Mouse (Mus musculus) olfactory bulb, adult 2 months (tissue): ENCODE measurements around the gene Adgrd1. TPM values are rescaled to one million over a fixed set of nuclear protein-coding genes. Genes with fewer than 3 reads are reported as not detected.

Experiments
- H3K27ac ChIP-seq: fragments of 200-500 bp; 2 replicates; pipeline ENCODE4 v1.5.1; 2012; ENCODE audit warnings: low read depth, low read length; ENCODE audit not compliant: insufficient read depth
- H3K4me1 ChIP-seq: fragments of 200-500 bp; 2 replicates; pipeline ENCODE4 v1.6.1; 2012; ENCODE audit warnings: low read length; ENCODE audit not compliant: control insufficient read depth, insufficient read depth
- H3K4me3 ChIP-seq: fragments of 200-500 bp; 2 replicates; pipeline ENCODE4 v1.5.1; 2012; ENCODE audit warnings: mild to moderate bottlenecking, low read depth, low read length, moderate library complexity; ENCODE audit not compliant: insufficient read depth
- CTCF ChIP-seq: fragments of 200-500 bp; IDR thresholded peaks from 2 replicates; pipeline ENCODE4 v1.5.1; 2012; ENCODE audit warnings: low read depth, mild to moderate bottlenecking, low read length, moderate library complexity; ENCODE audit not compliant: insufficient read depth
- POLR2A ChIP-seq: fragments of 200-500 bp; IDR thresholded peaks from 2 replicates; pipeline ENCODE4 v1.6.1; 2012; ENCODE audit warnings: mild to moderate bottlenecking, low read depth, low read length, moderate library complexity; ENCODE audit not compliant: insufficient read depth
- WGBS: fragments of 180-500 bp; shearing (Covaris S2); methylation state at CpG from one replicate; pipeline ENCODE4 v1.1.7; 2018; 5-methylcytosine and 5-hydroxymethylcytosine counted together
- polyA plus RNA-seq: library from polyadenylated mRNA; stranded (reverse); fragments of >200 nt; gene quantifications from 2 replicates; pipeline ENCODE4 v1.2.4, GENCODE M21; 2012; ENCODE audit warnings: low replicate concordance; ENCODE audit not compliant: missing spikeins, insufficient read depth, insufficient read length

Gene Adgrd1
- polyA plus RNA-seq, 1 experiment: not detected

DNA sequence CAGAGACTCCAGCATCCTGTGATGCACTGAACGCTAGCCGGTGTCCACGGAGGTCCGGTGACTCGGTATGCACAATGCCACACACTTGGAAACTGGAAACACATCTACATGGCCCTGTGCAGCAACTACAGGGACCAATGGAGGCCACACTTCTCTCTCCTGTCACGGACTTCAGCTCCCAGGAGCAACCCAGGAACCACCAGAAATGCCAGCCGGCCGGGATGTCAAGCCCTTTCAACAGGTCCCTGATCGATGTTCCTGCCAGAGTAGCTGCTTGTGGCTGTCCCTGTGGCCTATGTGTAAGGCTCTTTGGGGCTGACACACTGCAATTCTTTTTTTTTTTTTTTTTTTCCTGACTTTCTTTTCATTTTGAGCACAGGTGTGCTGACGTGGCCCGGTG lies 32.4 kb upstream of the Adgrd1 start:
- TF ChIP-seq CTCF: no peak
- TF ChIP-seq POLR2A: no peak
- Histone ChIP-seq H3K4me1 (peaks cover 13% of the 10 kb centered on the region), H3K27ac (no peak overlapping the region), H3K4me3 (no peak overlapping the region)
- WGBS: 91% methylated on average over 11 of the region's 11 CpGs

DNA sequence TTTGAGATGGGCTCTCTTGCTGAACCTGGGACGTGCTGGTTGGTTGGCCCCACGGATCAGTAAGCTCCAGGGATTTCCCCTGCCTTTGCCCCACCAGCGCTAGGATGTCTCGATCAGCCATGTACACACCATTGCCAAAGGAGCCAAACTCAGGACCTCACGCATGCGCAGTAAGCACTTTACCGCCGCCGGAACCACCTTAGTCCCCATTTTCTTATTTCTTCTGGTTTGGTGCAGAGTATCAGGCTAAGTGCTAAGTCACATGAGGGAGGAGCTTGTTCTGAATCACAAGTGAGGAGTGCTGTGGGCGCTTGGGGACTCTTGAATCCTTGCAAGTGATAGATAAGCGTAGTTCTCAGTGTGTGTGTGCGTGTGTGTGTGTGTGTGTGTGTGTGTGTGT lies 31.2 kb upstream of the Adgrd1 start:
- WGBS: 88% methylated on average over 12 of the region's 12 CpGs
- Histone ChIP-seq H3K27ac (no peak overlapping the region), H3K4me1 (peaks cover 13% of the 10 kb centered on the region), H3K4me3 (no peak overlapping the region)
- no peak for TF ChIP-seq CTCF
- TF ChIP-seq POLR2A: no peak

DNA sequence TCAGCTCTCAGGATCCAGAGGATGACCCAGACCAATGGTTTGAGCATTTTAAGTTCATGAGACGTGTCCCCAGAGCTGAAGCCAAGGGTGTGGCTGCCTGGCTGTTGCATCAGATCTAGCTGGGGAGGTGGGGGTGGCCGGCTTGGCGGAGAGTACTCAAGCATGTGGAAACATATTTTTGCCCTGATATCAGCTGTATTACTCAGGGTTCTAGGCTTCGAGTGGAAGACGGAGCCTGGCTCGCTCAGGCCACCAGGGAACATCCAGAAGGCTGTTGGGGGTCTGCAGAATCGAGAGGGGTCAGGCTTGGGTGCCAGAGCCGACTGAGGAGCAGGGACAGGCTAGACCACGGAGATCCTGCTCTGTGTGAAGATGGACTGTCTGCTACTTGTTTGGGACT lies 30.6 kb upstream of the Adgrd1 start:
- TF ChIP-seq POLR2A (no peak), CTCF (no peak)
- 79% methylated on average over 9 of the region's 9 CpGs for WGBS
- Histone ChIP-seq H3K27ac (no peak overlapping the region), H3K4me3 (no peak overlapping the region), H3K4me1 (peaks cover 13% of the 10 kb centered on the region)

DNA sequence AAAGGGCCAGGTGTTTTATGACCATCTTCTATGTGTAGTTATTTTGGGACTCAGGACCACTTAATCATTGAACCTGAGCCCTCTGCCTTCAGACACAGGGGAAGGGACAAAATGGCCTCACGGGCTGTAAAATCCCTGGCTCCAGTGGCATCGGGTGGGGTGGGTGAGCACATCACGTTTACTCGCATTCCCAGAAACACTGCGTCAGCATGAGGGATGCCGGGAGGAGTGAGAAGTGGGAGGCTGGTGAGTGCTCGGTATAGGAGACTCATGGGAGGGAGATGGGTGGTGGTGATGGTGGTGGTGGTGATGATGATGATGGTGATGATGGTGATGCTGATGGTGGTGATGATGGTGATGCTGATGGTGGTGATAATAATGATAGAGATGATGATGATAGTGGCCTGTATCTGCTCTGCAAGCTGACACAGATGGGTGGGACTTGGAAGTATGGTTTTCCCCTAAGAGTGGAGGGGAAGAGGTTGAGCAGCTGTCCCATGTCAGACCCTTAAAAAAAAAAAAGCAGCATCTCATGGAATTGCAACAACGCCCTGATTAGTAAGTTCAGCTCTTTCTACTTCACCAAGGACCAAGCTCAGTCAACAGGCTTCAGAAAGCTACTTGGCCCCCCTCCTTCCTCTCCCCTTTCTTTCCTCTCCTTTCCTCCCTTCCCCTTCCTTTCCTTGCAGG lies 29.9 kb upstream of the Adgrd1 start:
- no peak overlapping the region for H3K4me3 ChIP-seq
- no peak for TF ChIP-seq POLR2A
- TF ChIP-seq CTCF: no peak
- peaks cover 13% of the 10 kb centered on the region for H3K4me1 ChIP-seq
- H3K27ac ChIP-seq: no peak overlapping the region
- WGBS: 92% methylated on average over 8 of the region's 8 CpGs

DNA sequence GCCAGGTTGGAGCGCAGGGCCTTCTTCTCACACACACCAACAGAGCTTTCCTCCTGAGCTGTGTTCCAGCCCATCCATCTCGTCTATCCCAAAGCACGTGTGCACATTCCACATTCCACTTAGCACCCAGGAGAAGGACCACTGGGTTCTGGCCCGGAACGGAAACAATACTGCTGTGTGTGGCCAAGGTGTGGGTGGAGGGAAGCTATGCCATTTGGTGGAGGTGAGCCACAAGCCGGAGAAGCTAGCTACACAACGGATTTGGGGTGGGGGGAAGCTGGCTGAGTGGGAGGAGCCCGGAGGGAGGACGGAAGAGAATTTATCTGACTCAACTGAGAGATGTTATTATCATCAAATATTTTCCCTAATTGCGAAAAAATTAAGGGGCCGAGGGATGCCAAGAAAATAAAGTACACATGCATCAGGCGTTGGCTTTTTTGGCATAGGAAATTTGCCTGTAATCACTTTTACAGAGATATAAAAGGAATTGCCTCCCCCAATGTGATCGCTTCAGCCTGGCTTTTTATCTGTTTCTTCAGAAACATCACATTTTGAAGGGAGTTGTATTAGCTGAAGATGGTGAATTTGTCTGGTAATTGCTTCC lies 29.2 kb upstream of the Adgrd1 start:
- H3K27ac ChIP-seq: no peak overlapping the region
- H3K4me3 ChIP-seq: no peak overlapping the region
- WGBS: 49% methylated on average over 13 of the region's 13 CpGs
- H3K4me1 ChIP-seq: peaks cover 13% of the 10 kb centered on the region
- TF ChIP-seq POLR2A (no peak), CTCF (no peak)

DNA sequence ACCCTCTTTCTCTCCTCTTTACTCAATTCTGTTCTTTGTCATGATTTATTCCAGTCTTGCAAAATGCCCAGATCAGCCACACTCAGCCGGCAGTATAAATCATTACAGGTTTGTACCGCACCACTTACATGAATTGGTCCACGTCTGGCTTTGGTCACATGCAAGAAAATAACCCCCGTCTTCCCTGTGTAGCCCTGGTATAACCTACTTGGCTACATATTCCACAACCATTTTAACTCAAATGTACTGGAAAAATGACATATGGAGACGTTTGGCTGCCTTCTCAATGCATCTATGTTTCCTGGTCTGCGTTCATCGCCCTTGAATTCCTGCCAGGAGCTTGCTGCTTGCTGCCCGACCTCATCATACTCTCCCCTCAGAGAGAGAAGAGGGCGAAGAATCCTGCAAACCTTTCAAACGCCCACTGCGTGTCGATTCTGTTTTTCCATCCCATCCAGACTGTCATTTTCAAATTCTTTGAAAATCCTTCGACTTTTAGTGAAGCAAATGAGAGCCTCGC lies 24.7 kb upstream of the Adgrd1 start:
- no peak for TF ChIP-seq POLR2A
- TF ChIP-seq CTCF: no peak
- Histone ChIP-seq H3K27ac (no peak overlapping the region), H3K4me1 (peaks cover 4% of the 10 kb centered on the region; the same call in 1 of the 2 replicates), H3K4me3 (no peak overlapping the region)
- WGBS: 72% methylated on average over 14 of the region's 14 CpGs

DNA sequence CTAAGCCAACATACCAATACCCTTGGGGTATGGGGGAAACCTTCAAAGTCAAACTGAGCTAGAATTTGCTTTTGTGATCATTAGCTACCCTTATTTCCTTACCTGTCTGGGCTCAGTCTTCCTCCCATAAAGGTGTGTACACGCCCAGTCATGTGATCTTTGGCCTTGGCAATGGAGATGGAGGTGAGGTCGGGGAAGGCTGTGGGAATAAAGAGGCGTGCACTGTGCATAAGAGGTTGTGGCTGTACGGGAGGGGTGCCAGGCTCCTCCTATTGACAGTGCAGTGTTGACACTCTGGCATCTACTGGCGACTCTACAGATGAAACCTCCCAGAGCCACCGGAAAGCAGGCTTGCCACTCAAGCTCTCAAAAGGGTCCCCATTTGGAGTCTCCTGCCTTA lies 23.1 kb upstream of the Adgrd1 start:
- Histone ChIP-seq H3K4me3 (no peak overlapping the region), H3K4me1 (no peaks in the 10 kb centered on the region), H3K27ac (no peak overlapping the region)
- 72% methylated on average over 6 of the region's 6 CpGs for WGBS
- TF ChIP-seq POLR2A: no peak
- TF ChIP-seq CTCF: no peak

DNA sequence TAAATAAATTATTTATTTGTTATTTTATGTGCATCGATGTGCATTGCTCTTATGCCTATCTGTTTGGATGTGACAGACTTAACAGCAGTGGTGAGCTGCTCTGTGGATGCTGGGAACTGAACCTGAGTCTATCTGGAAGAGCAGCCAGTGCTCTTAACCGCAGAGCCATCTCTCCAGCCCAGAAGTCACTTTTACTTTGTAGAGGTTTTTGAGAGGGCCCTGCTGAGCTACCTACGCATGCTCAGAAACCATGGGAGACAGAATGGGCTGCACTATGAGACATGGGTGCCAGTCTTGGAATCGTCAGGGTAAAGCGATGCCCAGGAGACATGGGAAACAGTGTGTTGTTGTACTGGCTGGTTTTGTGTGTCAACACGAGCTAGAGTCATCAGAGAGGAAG lies 20.5 kb upstream of the Adgrd1 start:
- 91% methylated on average over 6 of the region's 6 CpGs for WGBS

DNA sequence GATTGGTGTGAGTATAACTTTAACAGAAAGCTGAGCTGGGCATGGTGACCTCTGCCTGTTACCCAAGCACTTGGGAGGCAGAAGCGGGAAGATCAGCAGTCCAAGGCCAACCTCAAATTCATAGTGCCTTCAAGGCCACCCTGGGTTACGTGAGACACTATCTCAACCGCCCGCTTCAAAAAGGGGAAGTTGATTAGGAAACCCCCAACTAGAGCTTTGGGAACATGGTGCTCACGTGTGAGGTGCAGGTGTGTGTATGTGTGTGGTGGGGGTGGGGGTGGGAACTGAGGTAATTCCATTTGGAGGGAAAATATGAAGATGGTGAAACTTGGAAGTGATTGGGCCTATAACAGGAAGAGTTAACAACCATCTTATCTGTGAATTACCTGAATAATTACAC lies 19.3 kb upstream of the Adgrd1 start:
- Histone ChIP-seq H3K4me3 (no peak overlapping the region), H3K27ac (no peak overlapping the region), H3K4me1 (peaks cover 17% of the 10 kb centered on the region)
- WGBS: 97% methylated on average over 5 of the region's 5 CpGs
- no peak for TF ChIP-seq POLR2A
- TF ChIP-seq CTCF: no peak

More for the DNA sequence above, 20.5 kb upstream of the Adgrd1 start:
- TF ChIP-seq POLR2A: no peak
- peaks cover 9% of the 10 kb centered on the region for H3K4me1 ChIP-seq
- H3K4me3 ChIP-seq: no peak overlapping the region
- no peak overlapping the region for H3K27ac ChIP-seq
